Mouse (Mus musculus): ENCODE results near the gene Nr5a2. TPM values are rescaled to one million over a fixed set of nuclear protein-coding genes. Genes with fewer than 3 reads are reported as not detected.

Nr5a2 gene
- polyA plus RNA-seq, 1 experiment from 2014 or later = 9.0 TPM

- Histone ChIP-seq H3K9ac (ENCODE audit: low read depth, low read length) (no peak overlapping the region), H3K36me3 (ENCODE audit: control insufficient read depth, insufficient read depth, low read length) (no peaks in the 10 kb centered on the region), H3K4me1 (ENCODE audit: control insufficient read depth, insufficient read depth, low read length) (no peaks in the 10 kb centered on the region), H3K9me3 (ENCODE audit: control insufficient read depth, low read length) (no peaks in the 10 kb centered on the region), H3K27ac (ENCODE audit: low read length) (no peak overlapping the region), H3K27me3 (replicated peaks; ENCODE audit: control insufficient read depth, insufficient read depth, low read length) (no peaks in the 10 kb centered on the region), H3K4me3 (ENCODE audit: low read length) (no peak overlapping the region), H3K4me2 (ENCODE audit: low read depth, low read length) (no peak overlapping the region)
- 65% methylated on average over 2 of the region's 2 CpGs for WGBS
- ATAC-seq = no peak
Observed at GRCm38 (mm10) chr1:136846081-136846480, 114.2 kb downstream of the Nr5a2 start.

GRCm38 (mm10) chr1:136845341-136845740, 114.9 kb downstream of the Nr5a2 start:
- Histone ChIP-seq H3K4me2 (ENCODE audit: low read depth, low read length) (no peak overlapping the region), H3K9ac (ENCODE audit: low read depth, low read length) (no peak overlapping the region), H3K9me3 (ENCODE audit: control insufficient read depth, low read length) (no peaks in the 10 kb centered on the region), H3K36me3 (ENCODE audit: control insufficient read depth, insufficient read depth, low read length) (no peaks in the 10 kb centered on the region), H3K4me3 (ENCODE audit: low read length) (no peak overlapping the region), H3K27me3 (replicated peaks; ENCODE audit: control insufficient read depth, insufficient read depth, low read length) (no peaks in the 10 kb centered on the region), H3K4me1 (ENCODE audit: control insufficient read depth, insufficient read depth, low read length) (no peaks in the 10 kb centered on the region), H3K27ac (ENCODE audit: low read length) (no peak overlapping the region)
- ATAC-seq = no peak
- 81% methylated on average over 9 of the region's 9 CpGs for WGBS

GRCm38 (mm10) chr1:136840512-136840911, 119.7 kb downstream of the Nr5a2 start:
- no peak overlapping the region for H3K4me3 ChIP-seq (ENCODE audit: low read length)
- H3K36me3 ChIP-seq (ENCODE audit: control insufficient read depth, insufficient read depth, low read length) = no peaks in the 10 kb centered on the region
- ATAC-seq = no peak
- H3K4me2 ChIP-seq (ENCODE audit: low read depth, low read length) = no peak overlapping the region
- H3K27ac ChIP-seq (ENCODE audit: low read length) = no peak overlapping the region
- H3K27me3 ChIP-seq (replicated peaks; ENCODE audit: control insufficient read depth, insufficient read depth, low read length) = no peaks in the 10 kb centered on the region
- H3K9ac ChIP-seq (ENCODE audit: low read depth, low read length) = no peak overlapping the region
- H3K4me1 ChIP-seq (ENCODE audit: control insufficient read depth, insufficient read depth, low read length) = peaks cover 4% of the 10 kb centered on the region; the same call in 1 of the 2 replicates
- WGBS = 64% methylated on average over 7 of the region's 7 CpGs
- H3K9me3 ChIP-seq (ENCODE audit: control insufficient read depth, low read length) = no peaks in the 10 kb centered on the region

- ATAC-seq = peak; percentile 74
- H3K4me3 ChIP-seq (ENCODE audit: low read length) = no peak overlapping the region
- no peaks in the 10 kb centered on the region for H3K36me3 ChIP-seq (ENCODE audit: control insufficient read depth, insufficient read depth, low read length)
- H3K9ac ChIP-seq (ENCODE audit: low read depth, low read length) = no peak overlapping the region
- H3K4me2 ChIP-seq (ENCODE audit: low read depth, low read length) = no peak overlapping the region
- WGBS = 62% methylated on average over 10 of the region's 10 CpGs
- no peak overlapping the region for H3K27ac ChIP-seq (ENCODE audit: low read length)
- no peaks in the 10 kb centered on the region for H3K9me3 ChIP-seq (ENCODE audit: control insufficient read depth, low read length)
- no peaks in the 10 kb centered on the region for H3K27me3 ChIP-seq (replicated peaks; ENCODE audit: control insufficient read depth, insufficient read depth, low read length)
- H3K4me1 ChIP-seq (ENCODE audit: control insufficient read depth, insufficient read depth, low read length) = peaks cover 4% of the 10 kb centered on the region; the same call in 1 of the 2 replicates
Observed at GRCm38 (mm10) chr1:136839202-136839601, 121.0 kb downstream of the Nr5a2 start.

- no peak for ATAC-seq
- WGBS = 63% methylated on average over 12 of the region's 12 CpGs
- H3K27me3 ChIP-seq (replicated peaks; ENCODE audit: control insufficient read depth, insufficient read depth, low read length) = no peaks in the 10 kb centered on the region
- H3K27ac ChIP-seq (ENCODE audit: low read length) = no peak overlapping the region
- H3K4me2 ChIP-seq (ENCODE audit: low read depth, low read length) = no peak overlapping the region
- H3K4me1 ChIP-seq (ENCODE audit: control insufficient read depth, insufficient read depth, low read length) = no peaks in the 10 kb centered on the region
- H3K4me3 ChIP-seq (ENCODE audit: low read length) = no peak overlapping the region
- no peaks in the 10 kb centered on the region for H3K9me3 ChIP-seq (ENCODE audit: control insufficient read depth, low read length)
- H3K36me3 ChIP-seq (ENCODE audit: control insufficient read depth, insufficient read depth, low read length) = no peaks in the 10 kb centered on the region
- H3K9ac ChIP-seq (ENCODE audit: low read depth, low read length) = no peak overlapping the region
Observed at GRCm38 (mm10) chr1:136832305-136833152, 127.7 kb downstream of the Nr5a2 start.

GRCm38 (mm10) chr1:136830992-136831391, 129.3 kb downstream of the Nr5a2 start:
- 86% methylated on average over 6 of the region's 6 CpGs for WGBS
- Histone ChIP-seq H3K27me3 (replicated peaks; ENCODE audit: control insufficient read depth, insufficient read depth, low read length) (no peaks in the 10 kb centered on the region), H3K4me3 (ENCODE audit: low read length) (no peak overlapping the region), H3K4me2 (ENCODE audit: low read depth, low read length) (no peak overlapping the region), H3K27ac (ENCODE audit: low read length) (no peak overlapping the region), H3K9me3 (ENCODE audit: control insufficient read depth, low read length) (no peaks in the 10 kb centered on the region), H3K9ac (ENCODE audit: low read depth, low read length) (no peak overlapping the region), H3K36me3 (ENCODE audit: control insufficient read depth, insufficient read depth, low read length) (no peaks in the 10 kb centered on the region), H3K4me1 (ENCODE audit: control insufficient read depth, insufficient read depth, low read length) (no peaks in the 10 kb centered on the region)
- no peak for ATAC-seq

- no peak for ATAC-seq
- Histone ChIP-seq H3K4me3 (ENCODE audit: low read length) (no peak overlapping the region), H3K36me3 (ENCODE audit: control insufficient read depth, insufficient read depth, low read length) (no peaks in the 10 kb centered on the region), H3K4me2 (ENCODE audit: low read depth, low read length) (no peak overlapping the region), H3K9me3 (ENCODE audit: control insufficient read depth, low read length) (no peaks in the 10 kb centered on the region), H3K27ac (ENCODE audit: low read length) (no peak overlapping the region), H3K9ac (ENCODE audit: low read depth, low read length) (no peak overlapping the region), H3K27me3 (replicated peaks; ENCODE audit: control insufficient read depth, insufficient read depth, low read length) (no peaks in the 10 kb centered on the region), H3K4me1 (ENCODE audit: control insufficient read depth, insufficient read depth, low read length) (no peaks in the 10 kb centered on the region)
- 95% methylated on average over 3 of the region's 3 CpGs for WGBS
Observed at GRCm38 (mm10) chr1:136829931-136830330, 130.3 kb downstream of the Nr5a2 start.

- Histone ChIP-seq H3K9ac (ENCODE audit: low read depth, low read length) (no peak overlapping the region), H3K4me1 (ENCODE audit: control insufficient read depth, insufficient read depth, low read length) (no peaks in the 10 kb centered on the region), H3K4me2 (ENCODE audit: low read depth, low read length) (no peak overlapping the region), H3K4me3 (ENCODE audit: low read length) (no peak overlapping the region), H3K27me3 (replicated peaks; ENCODE audit: control insufficient read depth, insufficient read depth, low read length) (no peaks in the 10 kb centered on the region), H3K36me3 (ENCODE audit: control insufficient read depth, insufficient read depth, low read length) (no peaks in the 10 kb centered on the region), H3K27ac (ENCODE audit: low read length) (no peak overlapping the region), H3K9me3 (ENCODE audit: control insufficient read depth, low read length) (no peaks in the 10 kb centered on the region)
- no peak for ATAC-seq
- 78% methylated on average over 4 of the region's 4 CpGs for WGBS
Observed at GRCm38 (mm10) chr1:136823897-136824296, 136.4 kb downstream of the Nr5a2 start.

GRCm38 (mm10) chr1:136800625-136801024, 159.6 kb downstream of the Nr5a2 start:
- Histone ChIP-seq H3K27me3 (replicated peaks; ENCODE audit: control insufficient read depth, insufficient read depth, low read length) (no peaks in the 10 kb centered on the region), H3K4me2 (ENCODE audit: low read depth, low read length) (no peak overlapping the region), H3K9me3 (ENCODE audit: control insufficient read depth, low read length) (no peaks in the 10 kb centered on the region), H3K4me1 (ENCODE audit: control insufficient read depth, insufficient read depth, low read length) (no peaks in the 10 kb centered on the region), H3K27ac (ENCODE audit: low read length) (no peak overlapping the region), H3K36me3 (ENCODE audit: control insufficient read depth, insufficient read depth, low read length) (no peaks in the 10 kb centered on the region), H3K9ac (ENCODE audit: low read depth, low read length) (no peak overlapping the region), H3K4me3 (ENCODE audit: low read length) (no peak overlapping the region)
- ATAC-seq = no peak
- WGBS = 72% methylated on average over 6 of the region's 6 CpGs
